Mouse (Mus musculus) retina, adult 2 months (tissue): ENCODE data around the gene Slc41a3.

Source experiments
- DNase-seq: peaks from one replicate; pipeline ENCODE4 v3.0.0-alpha.2; 2012; ENCODE audit warnings: low read depth, low spot score

Gene Slc41a3

GRCm38 (mm10) chr6:90604533-90605297, at the start of gene Slc41a3:
Gene Slc41a3 (plus strand): TSS chr6:90604725.
- peak; percentile 73 for DNase-seq

GRCm38 (mm10) chr6:90556534-90557058, 47.9 kb upstream of the Slc41a3 start:
- no peak for DNase-seq

- no peak for DNase-seq
Measured at GRCm38 (mm10) chr6:90557077-90557476, 47.4 kb upstream of the Slc41a3 start.

GRCm38 (mm10) chr6:90557829-90558693, 46.5 kb upstream of the Slc41a3 start:
- DNase-seq: no peak

DNA sequence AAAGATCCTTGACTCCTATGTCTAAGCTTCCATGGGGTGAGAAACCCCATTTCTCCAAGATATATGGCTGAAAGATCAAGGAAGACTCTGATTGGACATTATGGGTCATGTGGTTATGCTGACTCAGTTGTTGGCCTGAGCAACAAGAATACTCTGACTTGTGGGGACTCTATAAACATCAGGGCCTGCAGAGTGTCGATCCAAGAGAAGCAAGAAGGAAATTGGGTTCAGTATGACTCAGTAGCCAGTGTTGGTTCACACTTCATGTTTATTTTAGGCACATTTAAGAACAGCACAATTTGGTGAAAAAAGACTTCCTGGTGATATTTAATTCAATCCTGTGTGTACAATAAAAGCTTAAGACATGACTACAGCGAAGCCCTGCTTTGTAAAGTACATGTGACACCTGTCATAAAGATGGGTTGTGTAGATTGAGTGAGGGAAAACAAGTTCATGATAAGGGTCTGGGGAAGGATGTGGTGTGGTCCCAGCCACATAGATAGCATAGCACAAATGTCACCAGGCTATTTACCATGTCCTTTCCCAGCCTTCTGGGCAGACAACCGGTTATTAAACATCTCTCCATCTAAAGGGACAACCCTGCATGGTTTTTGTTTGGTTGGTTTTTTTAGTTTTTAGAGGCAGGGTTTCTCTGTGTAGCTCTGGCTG, 44.0 kb upstream of the Slc41a3 start:
- DNase-seq: no peak

DNA sequence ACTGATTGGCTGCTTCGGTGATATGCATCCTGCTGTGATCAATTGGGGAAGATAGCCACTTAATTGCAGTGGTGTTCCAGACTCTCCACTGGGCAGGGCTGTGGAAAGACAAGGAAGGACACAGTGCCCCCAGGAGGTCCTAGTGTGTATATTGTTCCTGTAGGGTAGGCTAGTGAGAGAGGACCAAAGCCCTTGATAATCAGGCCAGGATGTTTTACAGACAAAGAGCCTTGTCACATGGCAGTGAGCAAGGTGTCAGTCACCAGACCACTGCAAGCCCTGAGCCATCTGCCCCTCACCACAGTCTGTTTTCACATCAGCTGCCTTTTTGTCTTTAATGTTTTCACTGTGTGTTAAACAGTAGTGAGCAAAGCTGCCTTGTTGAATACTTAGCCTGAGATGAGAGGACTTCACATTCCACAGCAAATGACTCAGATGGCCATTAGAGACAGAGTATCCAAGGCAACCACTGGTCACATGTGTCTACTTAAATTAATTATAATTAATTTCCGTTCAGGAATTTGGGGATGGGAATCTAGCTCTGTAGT, 43.2 kb upstream of the Slc41a3 start:
- DNase-seq: no peak

DNA sequence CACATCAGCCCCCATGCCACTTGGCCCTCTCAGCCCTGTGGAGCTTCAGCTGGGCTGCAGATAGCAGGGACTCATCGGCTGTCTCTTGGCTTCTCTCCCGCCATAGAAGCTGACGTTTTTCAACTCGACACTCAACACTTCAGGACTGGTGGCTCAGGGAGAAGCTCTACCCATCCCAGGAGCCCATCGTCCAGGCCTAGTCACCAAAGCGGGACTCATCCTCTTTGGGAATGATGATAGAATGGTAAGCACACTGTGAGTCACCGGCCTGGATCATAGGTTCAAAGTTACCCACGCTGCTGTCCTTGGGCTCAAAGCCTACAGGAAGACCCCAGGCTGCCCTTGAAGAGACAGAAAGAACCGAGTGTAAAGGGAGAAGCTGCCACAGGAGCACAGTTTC, 40.3 kb upstream of the Slc41a3 start:
- DNase-seq: no peak

GRCm38 (mm10) chr6:90565357-90566215, 38.9 kb upstream of the Slc41a3 start:
- no peak for DNase-seq

GRCm38 (mm10) chr6:90567486-90567885, 37.0 kb upstream of the Slc41a3 start:
- no peak for DNase-seq

DNA sequence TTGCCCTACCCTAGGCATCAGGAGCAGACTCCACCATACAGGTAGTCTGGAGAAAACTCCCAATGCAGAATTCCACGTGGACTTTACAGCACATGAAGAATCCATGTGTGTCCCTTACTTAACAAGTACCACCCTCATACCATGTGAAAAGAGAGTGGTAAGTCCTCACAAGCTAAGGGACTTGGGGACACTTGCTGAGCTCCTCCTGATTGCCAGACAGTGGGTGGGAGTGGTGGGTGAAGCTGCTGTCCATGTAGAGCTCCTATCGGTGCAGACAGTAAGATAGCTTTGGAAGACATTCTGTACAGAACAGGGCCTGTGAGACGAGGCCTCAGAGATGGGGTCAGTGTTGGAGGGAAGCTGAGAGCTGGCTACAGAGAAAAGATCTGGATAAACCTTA, 36.6 kb upstream of the Slc41a3 start:
- DNase-seq: no peak

- DNase-seq: no peak
Measured at GRCm38 (mm10) chr6:90568721-90569120, 35.8 kb upstream of the Slc41a3 start.

GRCm38 (mm10) chr6:90569736-90570383, 34.7 kb upstream of the Slc41a3 start:
- DNase-seq: no peak

GRCm38 (mm10) chr6:90570392-90570791, 34.1 kb upstream of the Slc41a3 start:
- no peak for DNase-seq

DNA sequence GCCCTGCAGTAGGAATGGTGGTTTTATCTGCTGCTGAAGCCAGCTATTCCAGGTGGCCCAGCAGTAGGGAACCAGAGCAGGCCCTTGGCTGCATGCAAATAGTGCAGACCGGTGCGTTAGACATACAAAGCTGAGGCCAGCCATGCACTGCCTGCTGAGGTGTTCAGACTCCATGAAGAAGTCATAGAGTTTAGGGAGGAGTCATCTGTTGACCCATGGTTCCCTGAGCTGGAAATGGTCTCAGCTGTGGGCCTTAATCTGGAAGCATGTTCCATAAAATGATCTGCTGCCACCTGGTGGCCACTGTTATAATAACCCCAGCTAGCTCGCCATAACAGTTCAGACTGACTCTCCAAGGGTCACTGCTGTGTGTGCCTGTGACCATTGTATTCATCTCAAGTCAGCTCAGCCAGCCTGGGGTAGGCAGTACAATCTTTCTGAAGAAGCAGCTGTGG, 29.2 kb upstream of the Slc41a3 start:
- DNase-seq: peak; percentile 42

- no peak for DNase-seq
Measured at GRCm38 (mm10) chr6:90578174-90578573, 26.4 kb upstream of the Slc41a3 start.

GRCm38 (mm10) chr6:90582331-90582730, 22.2 kb upstream of the Slc41a3 start:
- no peak for DNase-seq

- DNase-seq: no peak
Measured at GRCm38 (mm10) chr6:90588113-90588512, 16.4 kb upstream of the Slc41a3 start.

GRCm38 (mm10) chr6:90590707-90591106, 13.8 kb upstream of the Slc41a3 start:
- DNase-seq: no peak

GRCm38 (mm10) chr6:90594972-90595371, 9.6 kb upstream of the Slc41a3 start:
- DNase-seq: no peak

DNA sequence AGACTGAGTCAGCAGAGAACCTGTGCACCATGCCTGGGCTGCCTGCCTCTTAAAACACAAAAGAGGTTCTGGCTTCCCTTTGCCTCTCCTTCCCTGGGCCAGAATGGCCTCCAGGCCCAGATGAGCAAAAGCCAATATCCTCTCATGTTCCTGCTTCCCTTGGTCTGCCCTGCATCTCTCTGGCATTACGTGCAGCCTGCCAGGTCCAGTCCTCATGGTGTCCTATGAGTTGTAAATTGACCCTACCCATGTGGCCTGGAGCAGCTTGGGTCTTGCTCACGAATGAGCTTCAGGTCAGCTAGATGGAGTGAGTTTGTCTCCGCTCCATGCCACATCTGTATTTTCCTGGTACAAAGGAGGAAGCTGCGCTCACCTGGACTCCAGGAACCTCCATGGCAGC, 7.5 kb upstream of the Slc41a3 start:
- no peak for DNase-seq
